Mouse (Mus musculus) hindbrain, embryonic 13.5 days (tissue): ENCODE measurements at regions not wholly inside any gene's neighbourhood (a gene's known extent, or its start where the extent isn't known, plus 50 kb on each side); places are given as distances from the start of the nearest gene placed in this dataset.

ENCODE experiments used
- ATAC-seq: fragments of 200-750 bp; cut with Nextera tagmentation; 2 replicates; pipeline ENCODE4 v1.8.0; 2017; ENCODE audit warnings: moderate TSS enrichment; ENCODE audit not compliant: low FRiP score
- H3K27ac ChIP-seq: fragments of 300-500 bp; sonication (generic); 2 replicates; pipeline ENCODE4 v1.5.1; 2015; ENCODE audit warnings: inconsistent platforms, mild to moderate bottlenecking, moderate library complexity
- H3K27me3 ChIP-seq: fragments of 300-500 bp; sonication (generic); 2 replicates; pipeline ENCODE4 v1.6.1; 2015; ENCODE audit warnings: mild to moderate bottlenecking, inconsistent platforms
- H3K36me3 ChIP-seq: fragments of 300-500 bp; sonication (generic); 2 replicates; pipeline ENCODE4 v1.6.1; 2015; ENCODE audit warnings: mild to moderate bottlenecking, inconsistent platforms
- H3K4me1 ChIP-seq: fragments of 300-500 bp; sonication (generic); replicated peaks from 2 replicates; pipeline ENCODE4 v1.6.1; 2015; ENCODE audit warnings: inconsistent platforms
- H3K4me2 ChIP-seq: fragments of 300-500 bp; sonication (generic); 2 replicates; pipeline ENCODE4 v1.6.1; 2015; ENCODE audit warnings: inconsistent platforms, mild to moderate bottlenecking, moderate library complexity
- H3K4me3 ChIP-seq: fragments of 300-500 bp; sonication (generic); 2 replicates; pipeline ENCODE4 v1.5.1; 2015; ENCODE audit warnings: mild to moderate bottlenecking, inconsistent platforms
- H3K9ac ChIP-seq: fragments of 300-500 bp; sonication (generic); 2 replicates; pipeline ENCODE4 v1.6.1; 2015; ENCODE audit warnings: mild to moderate bottlenecking, inconsistent platforms
- H3K9me3 ChIP-seq: fragments of 300-500 bp; sonication (generic); 2 replicates; pipeline ENCODE4 v1.6.1; 2016; ENCODE audit warnings: inconsistent platforms
- WGBS: fragments of 180-500 bp; shearing (Covaris S2); methylation state at CpG from one replicate; pipeline ENCODE4 v1.1.7; 2015; 5-methylcytosine and 5-hydroxymethylcytosine counted together

GRCm38 (mm10) chr13:59917185-59917584, 94.2 kb upstream of the Tut7 start:
- ATAC-seq, result no peak
- Histone ChIP-seq H3K4me1 (no peaks in the 10 kb centered on the region; the same call in 1 of the 2 replicates), H3K9me3 (no peaks in the 10 kb centered on the region), H3K4me3 (no peak overlapping the region), H3K27me3 (no peaks in the 10 kb centered on the region), H3K27ac (no peak overlapping the region), H3K4me2 (no peak overlapping the region), H3K36me3 (no peaks in the 10 kb centered on the region), H3K9ac (no peak overlapping the region)
- WGBS, result 91% methylated on average over 5 of the region's 5 CpGs

- no peak overlapping the region for H3K4me2 ChIP-seq
- H3K27ac ChIP-seq, result no peak overlapping the region
- WGBS, result 63% methylated on average over 22 of the region's 22 CpGs
Observed at GRCm38 (mm10) chr13:59916166-59917044, 93.5 kb upstream of the Tut7 start.

GRCm38 (mm10) chr13:59915734-59916133, 92.8 kb upstream of the Tut7 start:
- no peak for ATAC-seq
- WGBS, result 72% methylated on average over 7 of the region's 7 CpGs
- Histone ChIP-seq H3K4me3 (no peak overlapping the region), H3K4me1 (no peaks in the 10 kb centered on the region; the same call in 1 of the 2 replicates), H3K9ac (no peak overlapping the region), H3K9me3 (no peaks in the 10 kb centered on the region), H3K27me3 (no peaks in the 10 kb centered on the region), H3K27ac (no peak overlapping the region), H3K36me3 (no peaks in the 10 kb centered on the region), H3K4me2 (no peak overlapping the region)

More at GRCm38 (mm10) chr13:59916166-59917044, 93.5 kb upstream of the Tut7 start:
- Histone ChIP-seq H3K27me3 (no peaks in the 10 kb centered on the region), H3K4me1 (no peaks in the 10 kb centered on the region; the same call in 1 of the 2 replicates), H3K9ac (no peak overlapping the region), H3K9me3 (no peaks in the 10 kb centered on the region), H3K4me3 (no peak overlapping the region), H3K36me3 (no peaks in the 10 kb centered on the region)
- no peak for ATAC-seq

GRCm38 (mm10) chr13:59910179-59911071, 87.5 kb upstream of the Tut7 start:
- H3K4me2 ChIP-seq, result no peak overlapping the region
- no peaks in the 10 kb centered on the region for H3K27me3 ChIP-seq
- no peaks in the 10 kb centered on the region for H3K9me3 ChIP-seq
- no peak overlapping the region for H3K4me3 ChIP-seq
- H3K27ac ChIP-seq, result no peak overlapping the region; the same call in 1 of the 2 replicates
- no peaks in the 10 kb centered on the region for H3K36me3 ChIP-seq
- peaks cover 10% of the 10 kb centered on the region; the same call in 1 of the 2 replicates for H3K4me1 ChIP-seq
- WGBS, result 21% methylated on average over 8 of the region's 8 CpGs
- no peak overlapping the region for H3K9ac ChIP-seq
- ATAC-seq, result 0 out of 2 replicates have a peak, but pooled peaks have one; percentile 39

- WGBS, result 90% methylated on average over 4 of the region's 4 CpGs
Observed at GRCm38 (mm10) chr13:59909400-59909799, 86.5 kb upstream of the Tut7 start.

GRCm38 (mm10) chr13:59908786-59909185, 85.8 kb upstream of the Tut7 start:
- Histone ChIP-seq H3K36me3 (no peaks in the 10 kb centered on the region), H3K4me1 (peaks cover 12% of the 10 kb centered on the region; the same call in 1 of the 2 replicates), H3K9ac (no peak overlapping the region), H3K4me3 (no peak overlapping the region), H3K27ac (no peak overlapping the region), H3K4me2 (no peak overlapping the region), H3K27me3 (no peaks in the 10 kb centered on the region), H3K9me3 (no peaks in the 10 kb centered on the region)
- 94% methylated on average over 4 of the region's 4 CpGs for WGBS
- ATAC-seq, result no peak

More at GRCm38 (mm10) chr13:59909400-59909799, 86.5 kb upstream of the Tut7 start:
- H3K4me2 ChIP-seq, result no peak overlapping the region
- H3K27ac ChIP-seq, result no peak overlapping the region
- H3K27me3 ChIP-seq, result no peaks in the 10 kb centered on the region
- no peak overlapping the region for H3K9ac ChIP-seq
- peaks cover 12% of the 10 kb centered on the region; the same call in 1 of the 2 replicates for H3K4me1 ChIP-seq
- no peaks in the 10 kb centered on the region for H3K36me3 ChIP-seq
- no peaks in the 10 kb centered on the region for H3K9me3 ChIP-seq
- no peak for ATAC-seq
- no peak overlapping the region for H3K4me3 ChIP-seq

GRCm38 (mm10) chr13:59905488-59905887, 82.5 kb upstream of the Tut7 start:
- Histone ChIP-seq H3K9me3 (no peaks in the 10 kb centered on the region), H3K27me3 (no peaks in the 10 kb centered on the region), H3K27ac (no peak overlapping the region), H3K4me1 (peaks cover 14% of the 10 kb centered on the region; the same call in 1 of the 2 replicates), H3K36me3 (no peaks in the 10 kb centered on the region), H3K9ac (no peak overlapping the region), H3K4me2 (no peak overlapping the region), H3K4me3 (no peak overlapping the region)
- ATAC-seq, result no peak
- whole genome bisulfite sequencing, result 65% methylated on average over 3 of the region's 3 CpGs

- 91% methylated on average over 1 of the region's 1 CpGs for WGBS
Observed at GRCm38 (mm10) chr13:59904415-59904814, 81.5 kb upstream of the Tut7 start.

GRCm38 (mm10) chr13:59899521-59899920, 76.6 kb upstream of the Tut7 start:
- no peaks in the 10 kb centered on the region for H3K9me3 ChIP-seq
- no peak overlapping the region for H3K4me2 ChIP-seq
- no peaks in the 10 kb centered on the region for H3K27me3 ChIP-seq
- 74% methylated on average over 7 of the region's 7 CpGs for WGBS
- no peak overlapping the region for H3K27ac ChIP-seq
- no peak overlapping the region for H3K9ac ChIP-seq
- H3K4me1 ChIP-seq, result 0 out of 2 replicates have a peak, but pooled peaks cover 4% of the 10 kb centered on the region
- H3K36me3 ChIP-seq, result no peaks in the 10 kb centered on the region
- no peak overlapping the region for H3K4me3 ChIP-seq
- ATAC-seq, result no peak

More at GRCm38 (mm10) chr13:59904415-59904814, 81.5 kb upstream of the Tut7 start:
- ATAC-seq, result no peak
- Histone ChIP-seq H3K4me3 (no peak overlapping the region), H3K4me2 (no peak overlapping the region), H3K9me3 (no peaks in the 10 kb centered on the region), H3K9ac (no peak overlapping the region), H3K27ac (no peak overlapping the region), H3K27me3 (no peaks in the 10 kb centered on the region), H3K4me1 (peaks cover 10% of the 10 kb centered on the region; the same call in 1 of the 2 replicates), H3K36me3 (no peaks in the 10 kb centered on the region)

GRCm38 (mm10) chr13:59895754-59896153, 72.8 kb upstream of the Tut7 start:
- Histone ChIP-seq H3K4me3 (no peak overlapping the region), H3K27ac (no peak overlapping the region), H3K9me3 (no peaks in the 10 kb centered on the region), H3K9ac (no peak overlapping the region), H3K4me1 (peaks cover 12% of the 10 kb centered on the region), H3K27me3 (no peaks in the 10 kb centered on the region), H3K4me2 (no peak overlapping the region), H3K36me3 (no peaks in the 10 kb centered on the region)
- no peak for ATAC-seq
- 89% methylated on average over 2 of the region's 2 CpGs for whole genome bisulfite sequencing

- Histone ChIP-seq H3K9me3 (no peaks in the 10 kb centered on the region), H3K27ac (no peak overlapping the region), H3K9ac (no peak overlapping the region), H3K4me1 (peaks cover 19% of the 10 kb centered on the region), H3K4me2 (no peak overlapping the region), H3K36me3 (no peaks in the 10 kb centered on the region), H3K4me3 (no peak overlapping the region), H3K27me3 (no peaks in the 10 kb centered on the region)
- WGBS, result 67% methylated on average over 5 of the region's 5 CpGs
- no peak for ATAC-seq
Observed at GRCm38 (mm10) chr13:59894094-59894493, 71.1 kb upstream of the Tut7 start.

- H3K4me3 ChIP-seq, result no peak overlapping the region
- no peak for ATAC-seq
- H3K36me3 ChIP-seq, result no peaks in the 10 kb centered on the region
- H3K9ac ChIP-seq, result no peak overlapping the region
- H3K9me3 ChIP-seq, result no peaks in the 10 kb centered on the region
- no peak overlapping the region for H3K4me2 ChIP-seq
- H3K27ac ChIP-seq, result no peak overlapping the region
- peaks cover 19% of the 10 kb centered on the region for H3K4me1 ChIP-seq
- WGBS, result 72% methylated on average over 8 of the region's 8 CpGs
- no peaks in the 10 kb centered on the region for H3K27me3 ChIP-seq
Observed at GRCm38 (mm10) chr13:59892961-59893360, 70.0 kb upstream of the Tut7 start.
